Mouse (Mus musculus) MEL (cell line): Measurements from ENCODE around the gene Palm3. TPM values are rescaled to one million over a fixed set of nuclear protein-coding genes. Genes with fewer than 3 reads are reported as not detected.

Experiments
- DNase-seq: peaks from one replicate; pipeline ENCODE4 v3.0.0; 2011; ENCODE audit warnings: low read depth, low spot score
- H3K27ac ChIP-seq: 2 replicates; pipeline ENCODE4 v1.5.1; 2012; ENCODE audit warnings: low read depth, mild to moderate bottlenecking, control low read depth, low read length, moderate library complexity; ENCODE audit not compliant: control insufficient read depth
- H3K27me3 ChIP-seq, 2 experiments: fragments of 150-350 bp in 1 of 2; sonication (generic) in 1 of 2; 2 replicates each; pipeline ENCODE4 v1.6.1; 2012; ENCODE audit warnings: low read length in 2 of 2, mild to moderate bottlenecking in 2 of 2, improper control_type of control experiment in 1 of 2, moderate library complexity in 1 of 2; ENCODE audit not compliant: insufficient read depth in 2 of 2, control insufficient read depth in 1 of 2
- H3K36me3 ChIP-seq, 2 experiments: 2 replicates each; pipeline ENCODE4 v1.6.1; 2012 to 2014; ENCODE audit warnings: low read length in 2 of 2, improper control_type of control experiment in 1 of 2, inconsistent platforms in 1 of 2, mild to moderate bottlenecking in 1 of 2; ENCODE audit not compliant: insufficient read depth in 2 of 2, control insufficient read depth in 1 of 2
- H3K4me1 ChIP-seq, 2 experiments: fragments of 150-350 bp in 1 of 2; sonication (generic) in 1 of 2; 2 replicates each; pipeline ENCODE4 v1.6.1; 2012; ENCODE audit warnings: low read length in 2 of 2, improper control_type of control experiment in 1 of 2, mild to moderate bottlenecking in 1 of 2; ENCODE audit not compliant: insufficient read depth in 2 of 2, control insufficient read depth in 1 of 2
- H3K4me3 ChIP-seq, 2 experiments: fragments of 150-350 bp in 1 of 2; sonication (generic) in 1 of 2; 2 replicates each; pipeline ENCODE4 v1.5.1; 2012; ENCODE audit warnings: low read depth in 2 of 2, low read length in 2 of 2, mild to moderate bottlenecking in 2 of 2, moderate library complexity in 2 of 2, control low read depth in 1 of 2, improper control_type of control experiment in 1 of 2; ENCODE audit not compliant: control insufficient read depth in 1 of 2, insufficient read depth in 1 of 2
- H3K79me2 ChIP-seq: 2 replicates; pipeline ENCODE4 v1.6.1; 2012; ENCODE audit warnings: mild to moderate bottlenecking, low read length, moderate library complexity; ENCODE audit not compliant: control insufficient read depth, poor library complexity, insufficient read depth
- H3K9ac ChIP-seq: 2 replicates; pipeline ENCODE4 v1.6.1; 2012; ENCODE audit warnings: low read depth, mild to moderate bottlenecking, control low read depth, low read length, moderate library complexity; ENCODE audit not compliant: control insufficient read depth, poor library complexity, severe bottlenecking
- H3K9me3 ChIP-seq: fragments of 150-350 bp; sonication (generic); replicated peaks from 2 replicates; pipeline ENCODE4 v1.6.1; 2012; ENCODE audit warnings: mild to moderate bottlenecking, low read length, improper control_type of control experiment, moderate library complexity; ENCODE audit not compliant: insufficient read depth
- BHLHE40 ChIP-seq: IDR thresholded peaks from 2 replicates; pipeline ENCODE4 v1.6.1; 2012; ENCODE audit warnings: low read depth, mild to moderate bottlenecking, inconsistent platforms, low read length, improper control_type of control experiment, borderline replicate concordance
- CHD2 ChIP-seq: IDR thresholded peaks from 2 replicates; pipeline ENCODE4 v1.6.1; 2011; ENCODE audit warnings: low read length, improper control_type of control experiment
- CTCF ChIP-seq, 3 experiments: IDR thresholded peaks in 2 of 3; conservative IDR thresholded peaks in 1 of 3; 2 replicates each; pipeline ENCODE4 v1.5.1; 2011 to 2012; ENCODE audit warnings: low read length in 3 of 3, low read depth in 2 of 3, mild to moderate bottlenecking in 2 of 3, improper control_type of control experiment in 1 of 3, inconsistent platforms in 1 of 3, mixed read lengths in 1 of 3, moderate library complexity in 1 of 3; ENCODE audit not compliant: control insufficient read depth in 1 of 3, insufficient read depth in 1 of 3, poor library complexity in 1 of 3, severe bottlenecking in 1 of 3
- E2F4 ChIP-seq: IDR thresholded peaks from 2 replicates; pipeline ENCODE4 v1.6.1; 2011; ENCODE audit warnings: low read depth, low read length, improper control_type of control experiment, borderline replicate concordance
- ETS1 ChIP-seq: IDR thresholded peaks from 2 replicates; pipeline ENCODE4 v1.6.1; 2012; ENCODE audit warnings: low read depth, mild to moderate bottlenecking, inconsistent platforms, low read length, improper control_type of control experiment, moderate library complexity
- GATA1 ChIP-seq: IDR thresholded peaks from 2 replicates; pipeline ENCODE4 v1.6.1; 2011; ENCODE audit warnings: low read depth, low read length, improper control_type of control experiment
- HCFC1 ChIP-seq: IDR thresholded peaks from 2 replicates; pipeline ENCODE4 v1.6.1; 2012; ENCODE audit warnings: low read depth, mild to moderate bottlenecking, inconsistent platforms, low read length, improper control_type of control experiment, moderate library complexity
- JUND ChIP-seq: IDR thresholded peaks from 2 replicates; pipeline ENCODE4 v1.6.1; 2011; ENCODE audit warnings: low read depth, mild to moderate bottlenecking, improper control_type of control experiment, low read length
- MAFK ChIP-seq: IDR thresholded peaks from 2 replicates; pipeline ENCODE4 v1.6.1; 2011; ENCODE audit warnings: low read depth, mild to moderate bottlenecking, low read length, improper control_type of control experiment, borderline replicate concordance
- MAX ChIP-seq: IDR thresholded peaks from 2 replicates; pipeline ENCODE4 v1.6.1; 2011; ENCODE audit warnings: low read length, improper control_type of control experiment
- MEF2A ChIP-seq: IDR thresholded peaks from 2 replicates; pipeline ENCODE4 v1.6.1; 2014; ENCODE audit warnings: low read depth, mild to moderate bottlenecking, inconsistent platforms, low read length, improper control_type of control experiment; ENCODE audit not compliant: poor library complexity, insufficient replicate concordance, severe bottlenecking; ENCODE audit errors: extremely low read depth
- MXI1 ChIP-seq: IDR thresholded peaks from 2 replicates; pipeline ENCODE4 v1.6.1; 2011; ENCODE audit warnings: mild to moderate bottlenecking, low read depth, low read length, improper control_type of control experiment
- MYB ChIP-seq: IDR thresholded peaks from 2 replicates; pipeline ENCODE4 v1.6.1; 2011; ENCODE audit warnings: mild to moderate bottlenecking, low read depth, low read length, improper control_type of control experiment
- MYC ChIP-seq: IDR thresholded peaks from 2 replicates; pipeline ENCODE4 v1.6.1; 2011; ENCODE audit warnings: low read depth, mild to moderate bottlenecking, low read length, improper control_type of control experiment, moderate library complexity
- NELFE ChIP-seq: IDR thresholded peaks from 2 replicates; pipeline ENCODE4 v1.6.1; 2011; ENCODE audit warnings: low read depth, low read length, improper control_type of control experiment
- POLR2AphosphoS2 ChIP-seq: IDR thresholded peaks from 2 replicates; pipeline ENCODE4 v1.6.1; 2011; ENCODE audit warnings: low read length, improper control_type of control experiment
- RAD21 ChIP-seq: IDR thresholded peaks from 2 replicates; pipeline ENCODE4 v1.6.1; 2011; ENCODE audit warnings: mild to moderate bottlenecking, low read depth, low read length, improper control_type of control experiment
- SIN3A ChIP-seq: IDR thresholded peaks from 2 replicates; pipeline ENCODE4 v1.6.1; 2012; ENCODE audit warnings: low read length, improper control_type of control experiment, inconsistent platforms
- SMC3 ChIP-seq: IDR thresholded peaks from 2 replicates; pipeline ENCODE4 v1.6.1; 2011; ENCODE audit warnings: low read depth, low read length, improper control_type of control experiment
- TAL1 ChIP-seq: IDR thresholded peaks from 2 replicates; pipeline ENCODE4 v1.6.1; 2012; ENCODE audit warnings: mild to moderate bottlenecking, inconsistent platforms, low read length, moderate library complexity, mixed read lengths
- TBP ChIP-seq: IDR thresholded peaks from 2 replicates; pipeline ENCODE4 v1.8.0; 2011; ENCODE audit warnings: low read depth, low read length, improper control_type of control experiment
- TCF12 ChIP-seq: IDR thresholded peaks from 2 replicates; pipeline ENCODE4 v1.6.1; 2014; ENCODE audit warnings: low read depth, mild to moderate bottlenecking, inconsistent platforms, low read length, improper control_type of control experiment, moderate library complexity
- USF1 ChIP-seq: IDR thresholded peaks from 2 replicates; pipeline ENCODE4 v1.6.1; 2014; ENCODE audit warnings: low read depth, mild to moderate bottlenecking, inconsistent platforms, low read length, improper control_type of control experiment, moderate library complexity
- USF2 ChIP-seq, 2 experiments: IDR thresholded peaks; 2 replicates each; pipeline ENCODE4 v1.6.1; 2011 to 2012; ENCODE audit warnings: improper control_type of control experiment in 2 of 2, low read length in 2 of 2, borderline replicate concordance in 1 of 2, inconsistent platforms in 1 of 2, low read depth in 1 of 2, mild to moderate bottlenecking in 1 of 2; ENCODE audit not compliant: insufficient read depth in 1 of 2
- ZC3H11A ChIP-seq: IDR thresholded peaks from 2 replicates; pipeline ENCODE4 v1.6.1; 2012; ENCODE audit warnings: low read depth, mild to moderate bottlenecking, inconsistent platforms, low read length, improper control_type of control experiment
- ZKSCAN1 ChIP-seq: IDR thresholded peaks from 2 replicates; pipeline ENCODE4 v1.6.1; 2012; ENCODE audit warnings: low read depth, mild to moderate bottlenecking, inconsistent platforms, low read length, improper control_type of control experiment, moderate library complexity
- ZMIZ1 ChIP-seq: IDR thresholded peaks from 2 replicates; pipeline ENCODE4 v1.6.1; 2012; ENCODE audit warnings: low read depth, mild to moderate bottlenecking, inconsistent platforms, low read length, improper control_type of control experiment, moderate library complexity
- ZNF384 ChIP-seq: IDR thresholded peaks from 2 replicates; pipeline ENCODE4 v1.6.1; 2012; ENCODE audit warnings: low read depth, mild to moderate bottlenecking, inconsistent platforms, low read length, improper control_type of control experiment
- polyA plus RNA-seq, 2 experiments: library from polyadenylated mRNA; stranded (reverse) in 1 of 2; unstranded in 1 of 2; fragments of >175 nt in 1 of 2; fragments of >200 nt in 1 of 2; gene quantifications; 2 replicates each; pipeline versions ENCODE4 v1.2.1 to v1.2.4; 2012; ENCODE audit warnings: low replicate concordance in 2 of 2, low read depth in 1 of 2; ENCODE audit not compliant: insufficient read length in 2 of 2, insufficient read depth in 1 of 2, missing spikeins in 1 of 2
- total RNA-seq: library from RNA; depleted of rRNA; stranded (reverse); fragments of 300-350 nt; gene quantifications from 2 replicates; pipeline ENCODE4 v1.2.3, GENCODE M21; 2012

Palm3 gene
- total and polyA plus RNA-seq, 3 experiments: 0.65 to 3.6 TPM; not detected in 1

GRCm38 (mm10) chr8:84069750-84070149 is 48.5 kb downstream of the Palm3 start:
- TF ChIP-seq JUND (no peak), MYC (no peak), MYB (no peak), HCFC1 (no peak), ZC3H11A (no peak), CTCF (IDR thresholded peaks at IDR 0.05 in 2 of 3, conservative IDR thresholded peaks at IDR 0.05 in 1 of 3; ENCODE audit: control insufficient read depth in 1 of 3, insufficient read depth in 1 of 3, low read depth in 2 of 3, low read length in 3 of 3, poor library complexity in 1 of 3, severe bottlenecking in 1 of 3) (no peak), MXI1 (no peak)

GRCm38 (mm10) chr8:84070241-84070640 is 49.0 kb downstream of the Palm3 start:
- Histone ChIP-seq H3K27me3 (no peaks in the 10 kb centered on the region), H3K27ac (no peak overlapping the region), H3K4me1 (peaks cover 2 to 7% of the 10 kb centered on the region in 2 experiments; a peak in 3 of 4 replicates), H3K79me2 (peaks cover 13% of the 10 kb centered on the region), H3K9me3 (no peaks in the 10 kb centered on the region), H3K4me3 (no peak overlapping the region), H3K36me3 (peaks cover 0 to 10% of the 10 kb centered on the region in 2 experiments; a peak in 2 of 4 replicates), H3K9ac (no peak overlapping the region)
- no peak for TF ChIP-seq JUND
- TF ChIP-seq MYB: no peak
- TF ChIP-seq E2F4: no peak
- no peak for TF ChIP-seq ZKSCAN1
- no peak for TF ChIP-seq TAL1
- no peak for TF ChIP-seq TBP
- TF ChIP-seq BHLHE40: no peak
- no peak for TF ChIP-seq MEF2A
- no peak for TF ChIP-seq POLR2AphosphoS2
- TF ChIP-seq HCFC1: no peak
- no peak for TF ChIP-seq TCF12
- no peak for TF ChIP-seq NELFE
- DNase-seq: no peak

More at GRCm38 (mm10) chr8:84069750-84070149, 48.5 kb downstream of the Palm3 start:
- Histone ChIP-seq H3K79me2 (peaks cover 14% of the 10 kb centered on the region), H3K4me3 (no peak overlapping the region), H3K9me3 (no peaks in the 10 kb centered on the region), H3K4me1 (peaks cover 2 to 12% of the 10 kb centered on the region in 2 experiments), H3K9ac (no peak overlapping the region), H3K27me3 (no peaks in the 10 kb centered on the region), H3K27ac (no peak overlapping the region), H3K36me3 (peaks cover 0 to 15% of the 10 kb centered on the region in 2 experiments; a peak in 2 of 4 replicates)
- DNase-seq: no peak

DNA sequence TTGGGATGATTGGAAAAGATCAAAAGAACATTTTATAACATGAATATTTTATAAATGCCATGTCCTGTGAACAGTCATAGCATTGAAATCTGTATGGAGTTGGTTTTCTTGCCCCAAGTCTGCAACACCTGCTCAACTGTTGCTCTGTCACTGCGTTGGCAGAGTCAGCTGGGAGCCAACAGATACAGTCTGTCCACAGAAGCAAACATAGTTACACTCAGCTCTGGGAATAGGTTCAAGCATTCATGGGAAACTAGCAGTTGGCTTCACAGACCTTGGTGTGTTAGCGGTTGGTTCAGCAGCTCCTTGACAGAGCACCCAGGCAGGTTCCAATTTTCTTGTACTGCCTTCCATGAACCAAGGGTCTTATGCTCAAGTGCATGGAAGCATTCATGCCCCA is 49.4 kb downstream of the Palm3 start:
- Histone ChIP-seq H3K4me3 (no peak overlapping the region), H3K9me3 (no peaks in the 10 kb centered on the region), H3K4me1 (peaks cover 0 to 6% of the 10 kb centered on the region in 2 experiments; a peak in 3 of 4 replicates), H3K9ac (no peak overlapping the region), H3K27ac (no peak overlapping the region), H3K27me3 (no peaks in the 10 kb centered on the region), H3K79me2 (peaks cover 12% of the 10 kb centered on the region), H3K36me3 (peaks cover 0 to 6% of the 10 kb centered on the region in 2 experiments; a peak in 1 of 4 replicates)
- TF ChIP-seq TBP (no peak), USF1 (no peak), ZNF384 (no peak), ZC3H11A (no peak), RAD21 (no peak), GATA1 (no peak), ZMIZ1 (no peak), MAX (no peak), ZKSCAN1 (no peak), SIN3A (no peak), SMC3 (no peak), ETS1 (no peak), MAFK (no peak), MYB (no peak), CHD2 (no peak), USF2 (IDR thresholded peaks at IDR 0.05; ENCODE audit: borderline replicate concordance in 1 of 2, insufficient read depth in 1 of 2, low read depth in 1 of 2, low read length in 2 of 2) (no peak), HCFC1 (no peak)
- DNase-seq: no peak
